Mouse (Mus musculus) T-helper 1 cell (primary cell): ENCODE measurements around the gene 1700017B05Rik.
"Not testable (repeated sequence)": the region's sequence is repeated elsewhere in the genome, so short reads cannot be mapped to it uniquely, and the experiment has no call there.

ENCODE experiments used
- in situ Hi-C: fragments of 300-600 bp; cut with MboI, MseI; formaldehyde crosslinking; loops from one replicate; pipeline ENCODE4 v1.15.1; 2025; ENCODE audit warnings: high pct_unique_total_duplicates

Gene 1700017B05Rik

GRCm38 (mm10) chr9:57248030-57248942 is 14.1 kb downstream of the 1700017B05Rik start:
- in situ Hi-C loops, result no loop called here

GRCm38 (mm10) chr9:57247201-57247671 is 15.2 kb downstream of the 1700017B05Rik start:
- in situ Hi-C loops, result no loop called here

- in situ Hi-C loops, result no loop called here
Measured at GRCm38 (mm10) chr9:57246482-57246881, 15.9 kb downstream of the 1700017B05Rik start.

GRCm38 (mm10) chr9:57244106-57244685 is 18.2 kb downstream of the 1700017B05Rik start:
- in situ Hi-C loops, result no loop called here

- in situ Hi-C loops, result no loop called here
Measured at GRCm38 (mm10) chr9:57242916-57243315, 19.5 kb downstream of the 1700017B05Rik start.

GRCm38 (mm10) chr9:57241111-57241510 is 21.3 kb downstream of the 1700017B05Rik start:
- in situ Hi-C loops, result no loop called here

- in situ Hi-C loops, result no loop called here
Measured at GRCm38 (mm10) chr9:57238220-57238619, 24.2 kb downstream of the 1700017B05Rik start.

- in situ Hi-C loops, result no loop called here
Measured at GRCm38 (mm10) chr9:57237705-57238104, 24.7 kb downstream of the 1700017B05Rik start.

GRCm38 (mm10) chr9:57236256-57236655 is 26.2 kb downstream of the 1700017B05Rik start, which contains the start of gene Trcg1:
TSS of gene Trcg1 (plus strand) at chr9:57236556.
- in situ Hi-C loops, result no loop called here

- in situ Hi-C loops, result no loop called here
Measured at GRCm38 (mm10) chr9:57233767-57234166, 28.6 kb downstream of the 1700017B05Rik start.

- in situ Hi-C loops, result no loop called here
Measured at GRCm38 (mm10) chr9:57233142-57233541, 29.3 kb downstream of the 1700017B05Rik start.

GRCm38 (mm10) chr9:57232341-57232940 is 30.0 kb downstream of the 1700017B05Rik start:
- in situ Hi-C loops, result no loop called here

GRCm38 (mm10) chr9:57231536-57232255 is 30.7 kb downstream of the 1700017B05Rik start:
- in situ Hi-C loops, result no loop called here

- in situ Hi-C loops, result no loop called here
Measured at GRCm38 (mm10) chr9:57230146-57230783, 32.1 kb downstream of the 1700017B05Rik start.

GRCm38 (mm10) chr9:57229726-57230125 is 32.7 kb downstream of the 1700017B05Rik start:
- in situ Hi-C loops, result no loop called here

GRCm38 (mm10) chr9:57228186-57228585 is 34.2 kb downstream of the 1700017B05Rik start:
- in situ Hi-C loops, result no loop called here

- in situ Hi-C loops, result no loop called here
Measured at GRCm38 (mm10) chr9:57227203-57227602, 35.2 kb downstream of the 1700017B05Rik start.

GRCm38 (mm10) chr9:57226628-57227122 is 35.7 kb downstream of the 1700017B05Rik start:
- in situ Hi-C loops, result not testable (repeated sequence)

GRCm38 (mm10) chr9:57225780-57226627 is 36.4 kb downstream of the 1700017B05Rik start:
- in situ Hi-C loops, result no loop called here

- in situ Hi-C loops, result no loop called here
Measured at GRCm38 (mm10) chr9:57223341-57223740, 39.1 kb downstream of the 1700017B05Rik start.
